Mouse (Mus musculus): ENCODE results near the gene Pakap.

GRCm38 (mm10) chr4:57866990-57867389, 299.0 kb downstream of the Pakap start:
- TF ChIP-seq POLR2A (IDR thresholded peaks at IDR 0.05; ENCODE audit: borderline replicate concordance, extremely low read depth, insufficient read depth, insufficient read length, poor library complexity, severe bottlenecking) (no peak), CTCF (IDR thresholded peaks at IDR 0.05; ENCODE audit: borderline replicate concordance, extremely low read depth, insufficient read depth, insufficient read length) (no peak)
